In genomic region chr11:115706584-115706983, GRCm38 (mm10) we compare ENCODE assay signal across 9 mouse cellular contexts. TPM values are rescaled to one million over a fixed set of nuclear protein-coding genes. Genes with fewer than 3 reads are reported as not detected.
DNase-seq lines count a peak whose midpoint lies in the region; ATAC-seq and TF ChIP-seq lines count a peak whose summit lies in the region.
"Had no signal": no experiment of that assay in that cellular context is flagged by ENCODE, and none has a peak within 500 bp of the region (broad histone marks: within the 10 kb centered on the region; RNA-seq: fewer than 3 reads in every experiment).

No protein-coding gene starts in this region.

- WGBS in spleen, adult 2 months: 70% methylated on average over 10 of the region's 10 CpGs
- WGBS in liver, embryonic 12.5 days (ENCODE audit: insufficient replicate concordance): 87% methylated on average over 10 of the region's 10 CpGs
- WGBS in stomach, postnatal 0 days: 84% methylated on average over 10 of the region's 10 CpGs

- TF ChIP-seq EP300 in stomach, postnatal 0 days (optimal IDR thresholded peaks at IDR 0.05): no peak

- H3K9me3 ChIP-seq in erythroblast, embryonic 14.5 days (ENCODE audit: control insufficient read depth, low read length): peaks cover 2% of the 10 kb centered on the region; the same call in 1 of the 2 replicates
- 0 out of 2 replicates have a peak, but pooled peaks cover 3% of the 10 kb centered on the region for H3K9me3 ChIP-seq in liver, embryonic 12.5 days (replicated peaks)
- H3K9me3 ChIP-seq in stomach, postnatal 0 days (ENCODE audit: control insufficient read depth, low read length): no peaks in the 10 kb centered on the region

- H3K27ac ChIP-seq in spleen, adult 2 months (ENCODE audit: insufficient read depth, low read length): peak overlapping the region; percentile 23
- H3K27ac ChIP-seq in liver, embryonic 12.5 days: peak overlapping the region; percentile 97; the same call in 1 of the 2 replicates
- H3K27ac ChIP-seq in stomach, postnatal 0 days (replicated peaks): no peak overlapping the region

- TF ChIP-seq POLR2A in spleen, adult 2 months (IDR thresholded peaks at IDR 0.05; ENCODE audit: low read depth, low read length): no peak

- no peak for DNase-seq in spleen, adult 2 months (ENCODE audit: low read depth in 1 of 2, low spot score in 2 of 2)
- DNase-seq in spleen, adult 12 weeks (ENCODE audit: low spot score): no peak
- DNase-seq in stomach, postnatal 0 days (ENCODE audit: low spot score): no peak
- DNase-seq in urinary bladder, adult 18-20 months (ENCODE audit: low spot score in 2 of 2): no peak
- no peak for DNase-seq in right cerebral cortex, postnatal 36 days (ENCODE audit: low spot score in 2 of 2)
- DNase-seq: kidney, postnatal 25 days had no signal

- ATAC-seq in erythroblast, adult 5-6 weeks (replicated peaks; ENCODE audit: low FRiP score, poor library complexity, severe bottlenecking): no peak
- no peak for ATAC-seq in liver, embryonic 12.5 days
- ATAC-seq in stomach, postnatal 0 days (ENCODE audit: low FRiP score, low TSS enrichment): no peak

- H3K27me3 ChIP-seq in erythroblast, embryonic 14.5 days (ENCODE audit: control insufficient read depth): no peaks in the 10 kb centered on the region
- no peaks in the 10 kb centered on the region for H3K27me3 ChIP-seq in spleen, adult 2 months (ENCODE audit: control insufficient read depth, insufficient read depth, low read length)
- H3K27me3 ChIP-seq in liver, embryonic 12.5 days (replicated peaks): no peaks in the 10 kb centered on the region
- no peaks in the 10 kb centered on the region for H3K27me3 ChIP-seq in stomach, postnatal 0 days (ENCODE audit: control insufficient read depth, insufficient read depth, low read length)

- peak overlapping the region; percentile 100 for H3K9ac ChIP-seq in liver, embryonic 12.5 days
- no peak overlapping the region; the same call in 1 of the 2 replicates for H3K9ac ChIP-seq in stomach, postnatal 0 days (ENCODE audit: low read length)

- peaks cover 57% of the 10 kb centered on the region for H3K4me1 ChIP-seq in erythroblast, embryonic 14.5 days (ENCODE audit: control insufficient read depth)
- peaks cover 28% of the 10 kb centered on the region; the same call in 1 of the 2 replicates for H3K4me1 ChIP-seq in spleen, adult 2 months (ENCODE audit: control insufficient read depth, insufficient read depth, insufficient read length)
- peaks cover 63% of the 10 kb centered on the region for H3K4me1 ChIP-seq in liver, embryonic 12.5 days
- H3K4me1 ChIP-seq in stomach, postnatal 0 days (replicated peaks; ENCODE audit: control insufficient read depth, insufficient read depth): 0 out of 2 replicates have a peak, but pooled peaks cover 3% of the 10 kb centered on the region

- TF ChIP-seq CTCF in spleen, adult 2 months (IDR thresholded peaks at IDR 0.05; ENCODE audit: extremely low read depth, insufficient read depth, insufficient read length, insufficient replicate concordance): no peak
- TF ChIP-seq CTCF in stomach, postnatal 0 days (IDR thresholded peaks at IDR 0.05; ENCODE audit: low read depth): no peak

- peaks cover 3% of the 10 kb centered on the region; the same call in 1 of the 2 replicates for H3K36me3 ChIP-seq in erythroblast, embryonic 14.5 days (ENCODE audit: control insufficient read depth)
- no peaks in the 10 kb centered on the region for H3K36me3 ChIP-seq in spleen, adult 2 months (ENCODE audit: control insufficient read depth, insufficient read depth, low read length)
- H3K36me3 ChIP-seq in liver, embryonic 12.5 days: peaks cover 5% of the 10 kb centered on the region; the same call in 1 of the 2 replicates
- no peaks in the 10 kb centered on the region for H3K36me3 ChIP-seq in stomach, postnatal 0 days (ENCODE audit: control insufficient read depth, insufficient read depth, low read length)

- peak overlapping the region; percentile 95 for H3K4me2 ChIP-seq in liver, embryonic 12.5 days
- H3K4me2 ChIP-seq in stomach, postnatal 0 days (replicated peaks; ENCODE audit: low read depth): peak overlapping the region; percentile 95; the same call in 1 of the 2 replicates

- peak overlapping the region; percentile 95 for H3K4me3 ChIP-seq in erythroblast, embryonic 14.5 days (replicated peaks)
- H3K4me3 ChIP-seq in spleen, adult 2 months (ENCODE audit: extremely low read depth, insufficient read depth, insufficient read length): no peak overlapping the region; the same call in 1 of the 2 replicates
- peak overlapping the region; percentile 99 for H3K4me3 ChIP-seq in liver, embryonic 12.5 days
- H3K4me3 ChIP-seq in stomach, postnatal 0 days (ENCODE audit: low read depth, low read length): no peak overlapping the region

RNA-seq across cellular contexts. Expression of gene Grb2, which starts 1.8 kb away (rescaled TPM):
- polyA plus RNA-seq in erythroblast, embryonic 14.5 days (2012): 3.4 and 3.8 TPM in 2 replicates
- total RNA-seq in erythroblast, adult 5-6 weeks (2015; ENCODE audit: low replicate concordance): 27.4 and 34.4 TPM in 2 replicates
- total RNA-seq in erythroblast, adult 5-6 weeks (2017; ENCODE audit: low replicate concordance): 12.0 and 21.9 TPM in 2 replicates
- 74.4 and 74.7 TPM in 2 replicates for polyA plus RNA-seq in spleen, adult 2 months (2012; rRNA removed)
- polyA plus RNA-seq in liver, embryonic 12.5 days (2016; fragmentation: Nextera tagmentation; extraction: Ambion mirVana): 78.6 and 89.6 TPM in 2 replicates
- polyA plus RNA-seq in stomach, postnatal 0 days (2015; fragmentation: Nextera tagmentation; extraction: Ambion mirVana): 54.2 and 58.8 TPM in 2 replicates

RNA-seq across cellular contexts. Expression of gene Tmem94, which starts 58.6 kb away (rescaled TPM):
- 6.1 and 6.3 TPM in 2 replicates for polyA plus RNA-seq in erythroblast, embryonic 14.5 days (2012)
- total RNA-seq in erythroblast, adult 5-6 weeks (2015; ENCODE audit: low replicate concordance): 5.6 and 8.5 TPM in 2 replicates
- total RNA-seq in erythroblast, adult 5-6 weeks (2017; ENCODE audit: low replicate concordance): 8.7 and 13.5 TPM in 2 replicates
- 42.0 and 56.3 TPM in 2 replicates for polyA plus RNA-seq in spleen, adult 2 months (2012; rRNA removed)
- polyA plus RNA-seq in liver, embryonic 12.5 days (2016; fragmentation: Nextera tagmentation; extraction: Ambion mirVana): 16.9 and 17.0 TPM in 2 replicates
- polyA plus RNA-seq in stomach, postnatal 0 days (2015; fragmentation: Nextera tagmentation; extraction: Ambion mirVana): 8.2 and 10.0 TPM in 2 replicates

Comparison
In these comparisons a context has a peak if more than half of its experiments do, and no peak if none do; other contexts are left out.
1. H3K4me3 ChIP-seq: peak in erythroblast, embryonic 14.5 days (single experiment) and liver, embryonic 12.5 days (single experiment); none in spleen, adult 2 months (single experiment) and stomach, postnatal 0 days (single experiment).
2. RNA of gene Grb2, which starts 1.8 kb away (polyA plus RNA-seq): 78.6 to 89.6 TPM in liver, embryonic 12.5 days, 74.4 to 74.7 TPM in spleen, adult 2 months and 54.2 to 58.8 TPM in stomach, postnatal 0 days; 3.4 to 3.8 TPM in erythroblast, embryonic 14.5 days; every median in the first group is over 10 times any median in the second.